Mouse (Mus musculus) cerebellum, postnatal 10 days (tissue): ENCODE results near the gene Gja8.

Source experiments
- DNase-seq, 2 experiments: peaks; one replicate each; pipeline ENCODE4 v3.0.0; 2021; ENCODE audit warnings: mixed read lengths in 2 of 2

Gja8 gene

GRCm38 (mm10) chr3:96874808-96875571 lies 50.8 kb downstream of the Gja8 start:
- DNase-seq = no peak

GRCm38 (mm10) chr3:96872501-96872900 lies 53.3 kb downstream of the Gja8 start:
- DNase-seq = no peak

GRCm38 (mm10) chr3:96871070-96871469 lies 54.8 kb downstream of the Gja8 start:
- no peak for DNase-seq

GRCm38 (mm10) chr3:96870270-96870669 lies 55.5 kb downstream of the Gja8 start:
- no peak for DNase-seq

GRCm38 (mm10) chr3:96869091-96869490 lies 56.7 kb downstream of the Gja8 start:
- no peak for DNase-seq

GRCm38 (mm10) chr3:96868566-96868965 lies 57.3 kb downstream of the Gja8 start:
- no peak for DNase-seq

GRCm38 (mm10) chr3:96867863-96868262 lies 58.0 kb downstream of the Gja8 start:
- no peak for DNase-seq
